Mouse (Mus musculus) bone marrow macrophage, adult 2 months (primary cell): ENCODE measurements around the gene Tspan18. TPM values are rescaled to one million over a fixed set of nuclear protein-coding genes. Genes with fewer than 3 reads are reported as not detected.

Experiments
- H3K27ac ChIP-seq: 2 replicates; pipeline ENCODE4 v1.5.1; 2012; ENCODE audit warnings: low read depth, low read length; ENCODE audit not compliant: insufficient read depth
- H3K4me1 ChIP-seq: 2 replicates; pipeline ENCODE4 v1.6.1; 2012; ENCODE audit warnings: low read length; ENCODE audit not compliant: control insufficient read depth, insufficient read depth
- H3K4me3 ChIP-seq: 2 replicates; pipeline ENCODE4 v1.5.1; 2012; ENCODE audit warnings: mild to moderate bottlenecking, low read length, moderate library complexity; ENCODE audit not compliant: insufficient read depth
- CTCF ChIP-seq: IDR thresholded peaks from 2 replicates; pipeline ENCODE4 v1.5.1; 2012; ENCODE audit warnings: low read depth, mild to moderate bottlenecking, low read length, moderate library complexity
- POLR2A ChIP-seq: IDR thresholded peaks from 2 replicates; pipeline ENCODE4 v1.6.1; 2012; ENCODE audit warnings: mild to moderate bottlenecking, low read depth, low read length, borderline replicate concordance
- polyA plus RNA-seq: library from polyadenylated mRNA; stranded (reverse); fragments of >200 nt; gene quantifications from 2 replicates; pipeline ENCODE4 v1.2.4, GENCODE M21; 2012; ENCODE audit not compliant: missing spikeins, insufficient read depth, insufficient read length

Gene Tspan18
- polyA plus RNA-seq, result not detected in 2 replicates

GRCm38 (mm10) chr2:93333817-93334731 lies at the start of gene Tspan18:
Gene Tspan18 (minus strand): TSS chr2:93334505.
- TF ChIP-seq CTCF, result no peak; the same call in 1 of the 2 replicates
- no peak for TF ChIP-seq POLR2A
- H3K4me1 ChIP-seq, result no peaks in the 10 kb centered on the region
- H3K27ac ChIP-seq, result no peak within 1 kb of the TSS
- H3K4me3 ChIP-seq, result peak within 1 kb of the TSS; percentile 59

DNA sequence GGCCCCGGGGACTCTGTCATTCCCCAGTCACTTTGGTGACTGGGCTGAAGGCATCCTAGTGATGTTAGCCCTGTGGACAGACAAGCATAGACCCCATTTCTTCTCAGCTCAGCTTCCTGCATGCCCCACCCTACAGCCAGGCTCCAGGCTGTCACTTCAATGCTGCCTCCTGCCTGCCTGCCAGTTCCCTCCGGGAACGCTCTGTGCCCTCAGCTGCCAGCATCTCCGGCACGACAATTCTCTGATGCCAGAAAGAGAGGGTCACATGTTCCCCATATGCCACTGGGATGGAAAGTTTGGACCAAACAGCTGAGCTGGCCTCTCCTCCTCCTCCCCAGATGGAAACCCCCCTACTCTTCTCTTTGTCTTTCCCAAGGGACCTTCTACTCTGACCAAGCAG lies 49.5 kb upstream of the Tspan18 start:
- Histone ChIP-seq H3K4me3 (no peak overlapping the region), H3K27ac (no peak overlapping the region), H3K4me1 (no peaks in the 10 kb centered on the region)
- TF ChIP-seq POLR2A, result no peak
- TF ChIP-seq CTCF, result no peak

GRCm38 (mm10) chr2:93380680-93381089 lies 46.4 kb upstream of the Tspan18 start:
- Histone ChIP-seq H3K4me1 (no peaks in the 10 kb centered on the region), H3K27ac (no peak overlapping the region), H3K4me3 (no peak overlapping the region)
- TF ChIP-seq CTCF, result no peak
- no peak for TF ChIP-seq POLR2A

- no peak overlapping the region for H3K27ac ChIP-seq
- TF ChIP-seq POLR2A, result no peak
- no peak for TF ChIP-seq CTCF
- H3K4me3 ChIP-seq, result no peak overlapping the region
- no peaks in the 10 kb centered on the region for H3K4me1 ChIP-seq
Measured at GRCm38 (mm10) chr2:93377797-93378196, 43.5 kb upstream of the Tspan18 start.

DNA sequence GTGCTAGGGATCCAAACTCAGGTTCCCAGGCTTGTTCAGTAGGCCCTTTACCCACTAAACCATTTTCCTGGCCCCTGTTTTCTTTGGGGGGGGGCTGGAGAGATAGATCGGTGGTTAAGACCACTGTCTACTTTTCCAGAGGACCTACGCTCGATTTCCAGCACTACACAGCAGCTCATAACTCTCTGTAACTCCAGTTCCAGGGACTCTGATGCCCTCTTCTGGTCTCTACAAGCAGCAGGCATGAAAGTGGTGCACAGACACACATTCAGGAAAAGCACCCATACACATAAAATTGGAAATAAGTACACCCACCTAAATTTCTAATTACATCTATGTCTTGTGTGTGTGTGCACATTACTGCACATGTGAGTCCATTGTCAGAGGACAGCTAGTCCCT lies 42.9 kb upstream of the Tspan18 start:
- no peak overlapping the region for H3K27ac ChIP-seq
- no peaks in the 10 kb centered on the region for H3K4me1 ChIP-seq
- no peak for TF ChIP-seq POLR2A
- TF ChIP-seq CTCF, result no peak
- H3K4me3 ChIP-seq, result no peak overlapping the region

DNA sequence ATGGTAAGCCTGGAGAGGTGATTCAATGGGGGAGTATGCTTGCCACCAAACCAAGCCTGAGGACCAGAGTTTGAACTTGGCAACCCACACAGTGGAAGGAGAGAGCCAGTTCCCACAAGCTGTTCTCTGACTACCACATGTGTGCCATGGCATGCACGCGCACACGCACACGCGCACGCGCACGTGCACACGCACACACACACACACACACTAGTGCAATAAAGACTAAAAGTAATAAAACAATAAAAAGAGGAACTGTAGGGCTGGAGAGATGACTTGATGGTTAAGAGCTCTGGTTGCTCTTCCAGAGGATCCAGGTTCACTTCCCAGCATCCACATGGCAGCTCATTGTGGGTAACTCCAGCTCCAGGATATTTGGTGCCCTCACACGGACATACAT lies 38.6 kb upstream of the Tspan18 start:
- Histone ChIP-seq H3K4me1 (no peaks in the 10 kb centered on the region), H3K27ac (no peak overlapping the region), H3K4me3 (no peak overlapping the region)
- TF ChIP-seq CTCF, result no peak
- no peak for TF ChIP-seq POLR2A

DNA sequence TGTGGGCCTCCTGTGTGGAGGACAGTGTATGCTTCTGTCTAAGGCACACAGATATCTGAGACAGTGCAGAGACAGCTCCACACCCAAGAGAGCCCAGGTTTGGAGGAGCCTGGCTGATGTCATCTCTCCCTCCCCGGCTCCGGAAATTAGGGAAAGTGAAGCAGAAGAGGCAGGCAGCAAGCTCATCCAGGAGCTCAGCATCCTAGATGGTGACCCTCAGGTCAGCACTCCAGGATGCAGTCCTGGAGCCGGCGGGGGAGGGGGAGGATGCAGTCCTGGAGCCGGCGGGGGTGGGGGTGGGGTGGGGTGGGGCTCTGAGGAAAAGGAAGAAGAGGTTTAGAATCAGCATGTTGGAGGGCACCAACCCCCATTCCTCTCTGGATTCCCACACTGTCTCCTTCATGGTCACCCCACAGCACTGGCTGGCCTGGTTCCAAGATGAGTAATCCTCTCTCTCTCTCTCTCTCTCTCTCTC lies 37.8 kb upstream of the Tspan18 start:
- TF ChIP-seq POLR2A (no peak), CTCF (no peak)
- no peaks in the 10 kb centered on the region for H3K4me1 ChIP-seq
- no peak overlapping the region for H3K4me3 ChIP-seq
- H3K27ac ChIP-seq, result no peak overlapping the region

- TF ChIP-seq POLR2A (no peak), CTCF (no peak)
Measured at GRCm38 (mm10) chr2:93368954-93369353, 34.6 kb upstream of the Tspan18 start.

GRCm38 (mm10) chr2:93367962-93368361 lies 33.7 kb upstream of the Tspan18 start:
- H3K27ac ChIP-seq, result no peak overlapping the region
- TF ChIP-seq CTCF (no peak), POLR2A (no peak)

More at GRCm38 (mm10) chr2:93368954-93369353, 34.6 kb upstream of the Tspan18 start:
- Histone ChIP-seq H3K27ac (no peak overlapping the region), H3K4me3 (no peak overlapping the region), H3K4me1 (no peaks in the 10 kb centered on the region)

DNA sequence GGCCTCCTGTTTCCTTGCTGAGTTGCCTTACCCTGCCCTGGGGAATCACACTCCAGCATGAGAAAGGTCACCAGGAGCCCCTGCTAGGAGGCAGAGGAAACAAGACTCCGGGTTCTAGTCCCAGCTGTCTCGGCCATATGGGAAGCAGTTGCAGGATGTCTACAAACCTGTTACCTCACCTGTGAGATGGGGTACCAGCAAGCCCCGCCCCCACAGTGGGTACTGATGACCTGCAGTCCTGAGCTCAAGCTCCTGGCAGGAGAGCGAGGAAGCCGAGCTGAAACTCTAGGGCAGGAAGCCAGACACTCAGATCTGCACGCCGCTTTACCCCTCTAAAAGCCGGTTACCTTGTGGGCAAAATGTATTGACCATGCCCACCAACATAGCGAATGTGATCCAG lies 31.1 kb upstream of the Tspan18 start:
- no peak overlapping the region for H3K4me3 ChIP-seq
- H3K4me1 ChIP-seq, result no peaks in the 10 kb centered on the region
- H3K27ac ChIP-seq, result no peak overlapping the region
- TF ChIP-seq POLR2A (no peak), CTCF (no peak)

More at GRCm38 (mm10) chr2:93367962-93368361, 33.7 kb upstream of the Tspan18 start:
- Histone ChIP-seq H3K4me1 (no peaks in the 10 kb centered on the region), H3K4me3 (no peak overlapping the region)
